Mouse (Mus musculus) CD4-positive, CD25-positive, alpha-beta regulatory T cell, adult 2 months (primary cell): Measurements from ENCODE around the gene Rab37.
A peak's percentile ranks its signal among the peaks of the same experiment; 100 is the strongest.

ENCODE experiments used
- DNase-seq: peaks from one replicate; pipeline ENCODE4 v3.0.0-alpha.2; 2012; ENCODE audit warnings: low read depth, low spot score

Rab37 gene

GRCm38 (mm10) chr11:115085064-115085463, 6.2 kb upstream of the Rab37 start:
- no peak for DNase-seq

- no peak for DNase-seq
Measured at GRCm38 (mm10) chr11:115086213-115086612, 5.0 kb upstream of the Rab37 start.

- DNase-seq: peak; percentile 67
Measured at GRCm38 (mm10) chr11:115089853-115090252, 1.4 kb upstream of the Rab37 start.

- DNase-seq: no peak
Measured at GRCm38 (mm10) chr11:115092140-115092539, 909 bp downstream of the Rab37 start.

DNA sequence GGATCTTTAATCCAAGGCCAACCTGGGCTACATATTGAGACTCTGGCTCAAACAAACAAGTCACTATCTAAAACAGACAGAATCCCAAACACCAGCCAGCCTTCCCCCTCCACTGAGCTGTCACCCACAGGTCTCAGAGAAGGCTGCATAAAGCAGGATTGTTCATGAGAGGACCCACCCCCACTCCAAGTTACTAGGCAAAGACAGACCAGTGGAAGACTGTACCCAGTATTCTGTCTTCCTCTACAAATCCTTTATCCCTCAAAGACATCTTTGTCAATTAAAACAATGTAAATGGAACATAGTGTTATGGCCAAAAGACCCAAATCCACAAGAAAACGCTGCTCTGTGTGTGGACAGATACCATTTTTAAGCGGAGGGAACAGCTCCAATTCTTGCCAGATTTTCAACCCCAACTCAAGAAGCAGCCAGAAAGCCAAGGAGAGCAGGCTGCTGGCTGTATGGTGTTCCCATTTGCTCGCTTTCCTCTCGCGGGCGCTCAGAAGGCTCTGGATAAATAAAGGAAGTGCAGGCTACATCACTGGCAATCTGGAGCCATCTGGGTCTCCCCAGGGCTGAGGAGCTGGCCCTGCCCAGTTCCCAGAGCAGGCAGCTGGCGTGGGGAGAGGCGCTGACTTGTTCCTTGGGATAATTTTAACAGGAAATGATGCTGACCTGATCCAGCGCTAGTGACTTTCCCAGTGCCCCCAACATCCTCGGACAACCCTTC, 7.1 kb downstream of the Rab37 start:
- no peak for DNase-seq

GRCm38 (mm10) chr11:115099241-115099840, 8.1 kb downstream of the Rab37 start:
- DNase-seq: no peak

- no peak for DNase-seq
Measured at GRCm38 (mm10) chr11:115100032-115100621, 8.9 kb downstream of the Rab37 start.

DNA sequence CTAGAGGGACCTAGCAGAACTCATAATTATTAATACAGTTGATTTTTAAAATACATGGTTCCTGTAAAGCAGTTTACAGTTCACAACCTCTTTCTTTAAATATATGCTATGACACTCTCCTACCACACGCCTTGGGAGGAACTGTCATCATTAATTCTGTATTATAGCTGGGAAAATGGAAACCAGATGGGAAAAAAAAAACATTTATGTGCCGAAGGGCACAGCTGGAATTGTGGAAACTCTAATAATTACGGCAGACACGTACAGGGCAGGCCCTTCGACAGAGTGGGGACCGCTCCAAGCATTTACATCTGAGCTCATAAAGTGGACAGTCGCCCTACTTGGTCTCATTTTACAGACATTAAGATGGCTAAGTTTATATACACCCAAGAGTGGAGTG, 9.5 kb downstream of the Rab37 start:
- DNase-seq: no peak

- DNase-seq: no peak
Measured at GRCm38 (mm10) chr11:115101615-115102051, 10.4 kb downstream of the Rab37 start.

- no peak for DNase-seq
Measured at GRCm38 (mm10) chr11:115102116-115102515, 10.9 kb downstream of the Rab37 start.

DNA sequence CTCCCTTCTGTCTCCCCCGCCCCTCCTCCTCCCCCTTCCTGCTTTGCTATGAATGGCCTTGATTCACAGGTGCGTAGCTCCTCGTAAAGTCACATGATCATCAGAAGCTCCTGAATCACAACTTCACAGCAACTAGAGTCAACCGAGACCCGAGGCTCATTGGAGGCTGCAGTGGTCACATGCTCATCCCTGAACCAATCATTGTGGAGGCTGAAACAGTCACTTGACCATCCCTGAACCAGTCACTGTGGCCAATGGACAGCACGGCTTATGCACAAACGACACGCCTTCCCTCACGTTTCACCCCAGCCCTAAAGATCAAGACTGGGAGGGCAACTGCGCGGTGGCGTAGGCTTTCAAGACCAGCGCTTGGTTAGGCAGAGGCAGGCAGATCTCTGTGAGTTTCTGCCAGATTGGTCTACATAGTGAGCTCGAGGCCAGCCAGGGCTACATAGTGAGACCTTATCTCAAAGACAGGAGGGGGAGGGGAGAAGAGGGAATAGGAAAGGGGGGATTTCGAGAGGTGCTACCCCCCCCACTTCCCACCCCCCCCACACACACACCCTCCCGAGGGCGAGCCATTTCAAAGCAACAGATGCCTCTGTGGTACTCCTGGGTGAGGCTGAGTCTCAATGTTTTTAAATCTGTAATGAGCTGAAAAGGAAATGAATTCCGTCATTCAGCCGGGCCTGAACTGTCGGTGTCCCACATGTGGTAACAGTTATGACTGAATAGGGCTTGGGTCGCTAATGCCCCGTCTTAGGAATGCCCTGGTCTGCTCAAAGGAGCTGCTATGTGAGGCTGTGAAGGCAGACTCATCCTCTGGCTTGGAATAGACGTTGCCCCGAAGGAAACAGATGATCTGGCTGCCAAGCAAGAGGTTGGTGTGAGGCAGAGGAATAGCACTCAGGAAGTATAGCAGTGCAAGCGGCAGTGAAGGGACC, 12.5 kb downstream of the Rab37 start:
- no peak for DNase-seq

GRCm38 (mm10) chr11:115104769-115105563, 13.7 kb downstream of the Rab37 start:
- DNase-seq: no peak

DNA sequence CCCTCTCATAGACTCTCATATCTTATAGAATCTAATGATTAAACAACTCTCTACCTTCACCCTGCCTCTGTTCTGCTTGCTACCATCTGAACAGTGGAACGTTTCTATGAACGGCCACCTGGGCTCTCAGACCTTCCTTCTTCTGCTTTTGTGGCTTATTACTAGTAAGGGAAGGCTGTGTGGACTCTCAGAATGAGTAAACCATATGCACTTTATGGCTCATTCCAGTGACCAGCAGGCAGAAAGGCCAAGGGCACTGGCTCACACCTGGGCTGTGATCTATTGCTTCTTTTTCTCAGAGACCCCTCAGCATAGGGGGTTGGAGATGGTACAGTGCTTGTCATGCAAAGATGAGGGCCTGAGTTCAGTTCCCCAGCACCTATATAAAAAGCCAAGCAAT, 15.4 kb downstream of the Rab37 start:
- no peak for DNase-seq

GRCm38 (mm10) chr11:115107403-115107916, 16.2 kb downstream of the Rab37 start:
- DNase-seq: no peak

DNA sequence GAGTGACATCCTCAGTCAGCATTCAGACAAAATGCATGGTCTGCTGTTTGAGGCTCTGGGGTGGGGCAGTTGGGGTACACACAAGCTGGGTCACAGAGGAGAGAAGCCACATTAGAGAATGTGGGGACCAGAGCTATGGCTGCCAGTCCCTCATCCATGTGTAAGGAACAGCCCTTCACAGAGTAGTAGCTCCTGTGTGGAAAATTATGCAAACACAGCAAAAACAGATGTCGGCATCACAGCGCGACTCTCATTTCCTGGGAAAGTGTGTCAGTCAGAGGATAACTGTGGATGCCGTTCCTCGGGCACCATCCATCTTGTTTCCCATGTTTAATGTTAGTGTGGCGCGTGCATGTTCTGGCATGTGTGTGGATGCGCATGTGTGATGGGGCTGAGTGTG, 16.9 kb downstream of the Rab37 start:
- DNase-seq: no peak

DNA sequence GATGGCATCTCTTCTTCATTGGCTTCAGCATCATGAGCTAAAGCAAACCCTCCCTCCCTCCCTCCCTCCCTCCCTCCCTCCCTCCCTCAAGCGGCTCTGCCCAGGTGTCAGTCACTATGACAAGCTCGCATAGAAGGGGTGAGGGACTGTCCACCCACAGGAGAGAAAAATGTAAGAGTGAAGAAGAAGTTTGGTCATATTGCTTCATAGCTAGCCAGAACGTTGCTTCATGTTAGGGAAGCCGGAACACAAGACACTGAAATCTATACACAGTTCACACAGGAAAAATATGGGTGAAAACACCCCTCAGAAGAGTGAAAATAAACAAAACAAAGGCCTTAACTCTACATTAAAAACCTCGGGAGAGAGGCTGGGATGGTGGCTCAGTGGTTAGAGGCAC, 19.0 kb downstream of the Rab37 start:
- no peak for DNase-seq

GRCm38 (mm10) chr11:115112196-115112595, 21.0 kb downstream of the Rab37 start:
- DNase-seq: no peak

GRCm38 (mm10) chr11:115119409-115119808, 28.2 kb downstream of the Rab37 start:
- DNase-seq: no peak

DNA sequence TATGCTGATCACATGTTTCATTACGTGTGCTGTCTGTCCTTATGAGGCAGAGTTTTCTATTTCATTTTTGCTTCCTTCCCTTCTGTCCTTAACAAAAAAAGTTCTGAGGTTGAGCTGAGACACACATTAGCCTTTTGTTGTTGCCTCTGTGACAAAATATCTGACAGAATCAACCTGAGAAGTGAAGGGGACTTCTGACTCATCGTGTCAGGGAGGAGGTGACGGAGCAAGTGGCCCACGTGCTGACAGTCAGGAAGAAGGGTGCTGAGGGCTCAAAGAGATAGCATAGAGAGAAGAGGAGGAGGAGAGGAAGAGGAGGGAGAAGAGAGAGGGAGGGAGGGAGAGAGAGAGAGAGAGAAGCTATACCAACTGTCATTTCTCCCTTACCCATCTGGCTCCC, 37.3 kb downstream of the Rab37 start:
- peak; percentile 63 for DNase-seq

DNA sequence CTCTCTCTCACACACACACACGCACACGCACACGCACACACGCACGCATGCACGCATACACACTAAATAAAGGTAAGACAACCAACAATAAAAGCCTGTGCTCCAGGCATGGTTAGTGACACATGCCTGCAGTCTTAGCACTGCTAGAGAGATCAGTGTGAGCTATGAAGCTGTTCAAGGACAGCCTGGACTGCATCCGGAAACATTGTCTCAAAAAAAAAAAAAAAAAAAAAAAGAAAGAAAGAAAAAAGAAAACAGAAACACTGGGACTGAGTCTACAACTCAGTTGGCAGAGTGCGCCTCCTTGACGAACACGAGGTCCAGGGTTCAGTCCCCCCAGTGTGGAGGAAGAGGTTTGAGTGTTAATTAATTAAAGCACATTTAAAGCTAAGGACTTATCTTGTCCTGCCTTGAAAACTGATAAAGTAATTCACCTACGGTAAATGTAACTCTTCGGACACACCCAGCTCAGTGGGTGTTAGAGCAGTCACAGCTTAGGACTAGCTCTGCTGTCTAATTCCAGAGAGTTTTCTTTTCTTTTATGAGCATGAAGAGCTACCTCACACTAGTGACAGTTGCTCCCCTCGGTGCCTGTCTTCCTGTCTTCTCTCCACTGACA, 38.4 kb downstream of the Rab37 start:
- DNase-seq: no peak
